Mouse (Mus musculus) heart, postnatal 0 days (tissue): Measurements from ENCODE around the gene Cab39.

Source experiments
- CTCF ChIP-seq: IDR thresholded peaks from 2 replicates; pipeline ENCODE4 v1.5.1; 2016; ENCODE audit warnings: antibody characterized with exemption, control low read depth, low read depth
- EP300 ChIP-seq: IDR thresholded peaks from 2 replicates; pipeline ENCODE4 v1.6.1; 2016; ENCODE audit warnings: antibody characterized with exemption, low read depth

DNA sequence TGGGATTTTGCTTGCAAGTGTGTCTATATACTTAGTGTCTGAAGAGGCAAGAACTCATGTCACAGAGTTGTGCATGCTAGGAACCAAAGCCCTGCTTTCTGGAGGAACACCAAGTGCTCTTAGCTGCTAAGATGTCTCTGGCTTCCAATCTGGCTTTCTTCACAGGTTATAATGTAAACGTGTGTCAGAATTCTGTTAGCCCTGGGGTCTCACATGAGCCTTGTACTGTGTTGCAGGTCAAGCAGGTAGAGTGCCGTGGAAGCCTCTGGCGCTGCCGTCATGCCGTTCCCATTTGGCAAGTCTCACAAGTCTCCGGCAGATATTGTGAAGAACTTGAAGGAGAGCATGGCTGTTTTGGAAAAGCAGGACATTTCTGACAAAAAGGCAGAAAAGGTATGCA lies 24.9 kb downstream of the Cab39 start:
- TF ChIP-seq CTCF (no peak), EP300 (no peak)
